Mouse (Mus musculus) frontal cortex, postnatal 14 days (tissue): ENCODE data around the gene Kcnj11.

Experiments used
- DNase-seq, 2 experiments: peaks; one replicate each; pipeline ENCODE4 v3.0.0; 2022; ENCODE audit warnings: low spot score in 2 of 2

Gene Kcnj11

DNA sequence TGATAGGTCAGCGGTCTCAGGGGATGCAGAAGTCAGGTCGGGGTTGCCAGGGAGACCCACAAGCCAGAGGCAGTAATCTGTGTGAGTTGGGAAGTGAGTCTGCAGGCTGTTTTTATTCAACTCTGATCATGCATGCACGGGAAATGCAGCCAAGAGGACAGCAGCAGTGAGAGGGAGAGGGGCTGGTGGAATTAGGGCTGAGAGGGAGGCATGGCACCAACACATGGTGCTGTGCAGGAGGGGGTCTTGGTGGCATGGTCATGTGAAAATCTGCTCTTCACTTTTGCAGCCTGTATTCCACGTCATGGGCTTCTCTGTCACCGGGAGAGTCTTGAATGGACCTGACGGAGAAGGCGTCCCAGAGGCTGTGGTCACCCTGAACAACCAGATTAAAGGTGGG is 50.6 kb downstream of the Kcnj11 start:
- DNase-seq = no peak

DNA sequence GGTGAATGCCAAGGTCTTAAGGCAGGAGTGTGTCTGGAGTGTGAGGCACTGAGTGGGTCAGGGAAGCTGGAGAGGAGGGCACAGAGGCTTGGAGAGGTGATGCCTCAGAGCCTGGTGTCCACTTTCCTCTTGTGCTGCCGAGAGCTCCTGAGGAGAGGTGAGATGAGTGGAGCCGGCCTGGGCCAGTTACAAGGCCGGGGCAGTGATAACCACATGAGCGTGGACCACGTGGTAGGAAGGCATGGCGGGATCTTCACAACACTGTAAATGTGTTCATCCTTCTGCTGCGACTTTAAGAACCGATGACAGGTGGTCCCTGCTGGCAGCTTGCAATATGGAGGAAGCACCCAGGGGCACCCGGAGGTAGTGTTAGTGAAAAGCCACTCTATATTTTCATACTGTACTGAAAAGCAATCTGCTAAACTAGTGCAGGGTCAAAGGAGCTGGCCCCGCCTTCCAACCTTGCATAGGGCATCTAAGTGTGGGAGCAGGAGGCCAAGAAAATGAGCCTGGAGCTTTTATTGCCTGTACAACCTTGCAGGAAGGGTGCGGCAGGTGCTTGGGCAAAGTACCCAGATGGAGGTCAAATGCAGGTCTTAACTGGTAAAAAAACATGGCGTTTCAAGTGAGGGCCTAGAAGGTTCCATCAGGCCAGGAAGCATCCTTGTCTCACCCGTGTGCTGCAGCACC is 52.5 kb downstream of the Kcnj11 start:
- DNase-seq = no peak

DNA sequence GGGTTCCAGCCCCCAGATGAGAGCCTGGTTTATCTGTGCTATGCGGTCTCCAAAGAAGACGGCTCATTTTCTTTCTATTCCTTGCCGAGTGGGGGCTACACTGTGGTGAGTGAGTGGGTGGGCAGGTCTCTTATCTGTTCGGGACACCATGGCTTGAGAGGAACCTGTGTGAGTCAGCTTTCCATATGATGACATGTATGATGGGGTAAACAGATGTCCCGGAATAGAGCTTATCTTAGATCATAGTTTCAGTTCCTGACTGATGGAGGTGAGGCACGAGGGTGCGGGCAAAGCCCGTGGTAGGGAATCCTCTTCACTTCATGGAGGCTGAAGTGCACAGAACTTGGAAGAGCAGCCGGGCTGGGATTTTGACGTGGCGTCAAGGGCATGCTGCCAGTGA is 54.7 kb downstream of the Kcnj11 start:
- DNase-seq = no peak

DNA sequence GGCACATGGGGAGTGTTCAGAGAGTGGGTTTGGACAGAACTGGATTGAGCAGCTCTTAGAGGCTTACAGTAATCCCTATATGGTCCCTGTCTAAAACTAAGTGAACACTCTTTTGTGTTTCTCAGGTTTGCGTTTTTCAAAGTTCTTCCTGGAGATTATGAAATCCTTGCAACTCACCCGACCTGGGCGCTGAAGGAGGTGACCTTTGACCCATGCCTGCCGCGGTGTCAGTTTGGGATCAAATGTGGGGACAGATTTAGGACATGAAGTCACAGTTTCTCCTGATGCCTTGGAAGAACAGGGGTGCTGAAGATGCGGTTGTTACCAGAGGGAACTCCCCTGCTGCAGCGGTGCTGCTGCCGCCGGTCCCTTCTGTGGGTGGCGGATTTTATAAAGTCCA is 56.5 kb downstream of the Kcnj11 start:
- no peak for DNase-seq
